Mouse (Mus musculus): ENCODE measurements at regions not wholly inside any gene's neighbourhood (a gene's known extent, or its start where the extent isn't known, plus 50 kb on each side); places are given as distances from the start of the nearest gene placed in this dataset.
"Not testable (repeated sequence)": the region's sequence is repeated elsewhere in the genome, so short reads cannot be mapped to it uniquely, and the experiment has no call there.

GRCm38 (mm10) chr14:54147546-54147945 is 106.4 kb downstream of the Dad1 start:
- no peaks in the 10 kb centered on the region for H3K36me3 ChIP-seq
- H3K4me2 ChIP-seq (replicated peaks): no peak overlapping the region
- H3K4me1 ChIP-seq (replicated peaks): no peaks in the 10 kb centered on the region
- WGBS: 70% methylated on average over 6 of the region's 7 CpGs
- H3K27ac ChIP-seq: no peak overlapping the region
- no peaks in the 10 kb centered on the region for H3K9me3 ChIP-seq
- no peaks in the 10 kb centered on the region for H3K27me3 ChIP-seq (replicated peaks)
- no peak overlapping the region for H3K4me3 ChIP-seq (replicated peaks)
- no peak for ATAC-seq
- H3K9ac ChIP-seq: no peak overlapping the region

- Histone ChIP-seq H3K36me3 (no peaks in the 10 kb centered on the region), H3K4me1 (replicated peaks) (no peaks in the 10 kb centered on the region), H3K27ac (no peak overlapping the region), H3K4me3 (replicated peaks) (no peak overlapping the region), H3K4me2 (replicated peaks) (no peak overlapping the region), H3K27me3 (replicated peaks) (no peaks in the 10 kb centered on the region), H3K9me3 (no peaks in the 10 kb centered on the region), H3K9ac (no peak overlapping the region)
- ATAC-seq: no peak
- 38% methylated on average over 11 of the region's 11 CpGs for WGBS
Measured at GRCm38 (mm10) chr14:54145743-54146741, 107.9 kb downstream of the Dad1 start.

- Histone ChIP-seq H3K36me3 (no peaks in the 10 kb centered on the region), H3K4me2 (replicated peaks) (no peak overlapping the region), H3K9me3 (no peaks in the 10 kb centered on the region), H3K27ac (no peak overlapping the region), H3K9ac (no peak overlapping the region), H3K27me3 (replicated peaks) (no peaks in the 10 kb centered on the region), H3K4me3 (replicated peaks) (no peak overlapping the region), H3K4me1 (replicated peaks) (no peaks in the 10 kb centered on the region)
- WGBS: 61% methylated on average over 1 of the region's 1 CpGs
- no peak for ATAC-seq
Measured at GRCm38 (mm10) chr14:54143828-54144227, 110.1 kb downstream of the Dad1 start.

- no peak overlapping the region for H3K9ac ChIP-seq
- no peaks in the 10 kb centered on the region for H3K27me3 ChIP-seq (replicated peaks)
- ATAC-seq: no peak
- H3K4me1 ChIP-seq (replicated peaks): no peaks in the 10 kb centered on the region
- 84% methylated on average over 3 of the region's 3 CpGs for WGBS
- H3K36me3 ChIP-seq: no peaks in the 10 kb centered on the region
- H3K4me2 ChIP-seq (replicated peaks): no peak overlapping the region
- no peaks in the 10 kb centered on the region for H3K9me3 ChIP-seq
- H3K27ac ChIP-seq: no peak overlapping the region
- no peak overlapping the region for H3K4me3 ChIP-seq (replicated peaks)
Measured at GRCm38 (mm10) chr14:54138288-54138687, 115.6 kb downstream of the Dad1 start.

DNA sequence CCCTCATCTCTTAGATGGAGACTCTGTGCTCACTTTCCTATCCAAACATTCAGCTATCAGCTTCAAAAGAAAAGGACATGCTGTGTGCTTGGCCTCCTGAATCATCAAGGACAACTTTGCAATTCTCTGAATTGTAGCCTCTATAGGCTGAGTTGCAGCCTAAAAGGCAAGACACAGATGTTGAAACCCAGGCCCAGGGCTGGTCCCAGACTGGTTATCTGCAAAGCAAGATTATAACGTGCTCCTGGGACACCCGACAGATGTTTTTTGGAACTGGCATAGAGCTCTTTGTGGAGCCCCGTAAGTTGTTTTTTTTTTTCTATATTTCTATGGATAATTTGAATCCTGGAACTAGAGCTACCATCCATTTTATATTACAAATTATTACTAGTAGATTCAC is 117.4 kb downstream of the Dad1 start:
- Histone ChIP-seq H3K4me3 (replicated peaks) (no peak overlapping the region), H3K27ac (no peak overlapping the region), H3K4me1 (replicated peaks) (no peaks in the 10 kb centered on the region), H3K9ac (no peak overlapping the region), H3K4me2 (replicated peaks) (no peak overlapping the region), H3K9me3 (no peaks in the 10 kb centered on the region), H3K36me3 (no peaks in the 10 kb centered on the region), H3K27me3 (replicated peaks) (no peaks in the 10 kb centered on the region)
- no peak for ATAC-seq
- 82% methylated on average over 3 of the region's 3 CpGs for WGBS

DNA sequence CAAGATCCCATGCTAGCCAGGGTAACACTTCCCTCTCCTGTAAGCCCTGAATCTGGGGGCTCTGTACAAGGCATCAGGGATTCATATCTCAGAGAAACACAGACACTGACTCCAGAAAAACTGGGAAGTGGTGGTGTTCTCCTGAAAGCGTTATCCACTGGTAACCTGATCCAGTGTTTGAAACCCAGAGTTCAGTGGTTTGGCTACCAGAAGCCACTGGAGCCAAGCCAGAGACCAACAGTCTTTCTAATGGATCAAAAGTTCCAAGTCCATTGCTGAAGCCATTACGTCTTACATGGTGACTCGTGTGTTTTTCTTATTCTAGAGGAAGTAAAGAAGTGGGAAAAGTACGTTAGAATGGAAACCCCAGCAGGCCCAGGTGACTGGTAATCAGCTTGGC is 125.6 kb downstream of the Dad1 start:
- Histone ChIP-seq H3K27ac (no peak overlapping the region), H3K36me3 (no peaks in the 10 kb centered on the region), H3K9ac (no peak overlapping the region), H3K4me3 (replicated peaks) (no peak overlapping the region), H3K9me3 (no peaks in the 10 kb centered on the region), H3K27me3 (replicated peaks) (no peaks in the 10 kb centered on the region), H3K4me2 (replicated peaks) (no peak overlapping the region), H3K4me1 (replicated peaks) (no peaks in the 10 kb centered on the region)
- WGBS: 60% methylated on average over 4 of the region's 4 CpGs
- no peak for ATAC-seq

GRCm38 (mm10) chr14:54125510-54125909 is 128.4 kb downstream of the Dad1 start:
- no peak overlapping the region for H3K9ac ChIP-seq
- ATAC-seq: no peak

DNA sequence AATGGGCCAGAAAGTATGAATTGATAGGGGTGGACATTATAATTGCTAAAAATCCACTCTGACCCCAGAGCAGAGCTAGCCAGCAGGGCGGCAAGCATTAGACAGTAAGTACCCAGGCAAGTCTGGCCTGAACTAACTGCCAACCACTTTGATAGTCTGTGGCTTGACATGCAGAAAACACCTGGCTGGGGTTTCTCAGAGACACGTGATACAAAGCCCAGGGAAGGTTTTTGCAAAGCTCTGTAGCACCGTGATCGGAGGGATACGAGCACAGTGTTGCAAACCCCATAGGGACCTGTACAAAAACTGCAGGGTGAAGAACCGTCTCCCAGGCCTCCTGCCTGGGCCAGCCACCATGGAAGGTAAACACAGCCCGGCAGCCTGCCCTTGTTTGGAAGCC is 131.9 kb downstream of the Dad1 start:
- 58% methylated on average over 7 of the region's 7 CpGs for WGBS
- H3K9me3 ChIP-seq: no peaks in the 10 kb centered on the region
- no peak overlapping the region for H3K9ac ChIP-seq
- H3K36me3 ChIP-seq: no peaks in the 10 kb centered on the region
- no peaks in the 10 kb centered on the region for H3K27me3 ChIP-seq (replicated peaks)
- no peak overlapping the region for H3K4me3 ChIP-seq (replicated peaks)
- no peak overlapping the region for H3K4me2 ChIP-seq (replicated peaks)
- no peak overlapping the region for H3K27ac ChIP-seq
- H3K4me1 ChIP-seq (replicated peaks): no peaks in the 10 kb centered on the region
- no peak for ATAC-seq

More at GRCm38 (mm10) chr14:54125510-54125909, 128.4 kb downstream of the Dad1 start:
- Histone ChIP-seq H3K4me3 (replicated peaks) (no peak overlapping the region), H3K27me3 (replicated peaks) (no peaks in the 10 kb centered on the region), H3K27ac (no peak overlapping the region), H3K36me3 (no peaks in the 10 kb centered on the region), H3K4me2 (replicated peaks) (no peak overlapping the region), H3K9me3 (no peaks in the 10 kb centered on the region), H3K4me1 (replicated peaks) (no peaks in the 10 kb centered on the region)

GRCm38 (mm10) chr14:54121340-54121739 is 132.6 kb downstream of the Dad1 start:
- Histone ChIP-seq H3K9me3 (no peaks in the 10 kb centered on the region), H3K4me2 (replicated peaks) (no peak overlapping the region), H3K27me3 (replicated peaks) (no peaks in the 10 kb centered on the region), H3K27ac (no peak overlapping the region), H3K36me3 (no peaks in the 10 kb centered on the region), H3K9ac (no peak overlapping the region), H3K4me1 (replicated peaks) (no peaks in the 10 kb centered on the region), H3K4me3 (replicated peaks) (no peak overlapping the region)
- 77% methylated on average over 4 of the region's 4 CpGs for WGBS
- no peak for ATAC-seq

- no peaks in the 10 kb centered on the region for H3K4me1 ChIP-seq (replicated peaks)
- H3K9ac ChIP-seq: no peak overlapping the region
- ATAC-seq: no peak
- no peaks in the 10 kb centered on the region for H3K36me3 ChIP-seq
- no peaks in the 10 kb centered on the region for H3K27me3 ChIP-seq (replicated peaks)
- no peak overlapping the region for H3K4me3 ChIP-seq (replicated peaks)
- no peaks in the 10 kb centered on the region for H3K9me3 ChIP-seq
- no peak overlapping the region for H3K27ac ChIP-seq
- WGBS: 80% methylated on average over 5 of the region's 5 CpGs
- no peak overlapping the region for H3K4me2 ChIP-seq (replicated peaks)
Measured at GRCm38 (mm10) chr14:54120194-54120593, 133.7 kb downstream of the Dad1 start.

DNA sequence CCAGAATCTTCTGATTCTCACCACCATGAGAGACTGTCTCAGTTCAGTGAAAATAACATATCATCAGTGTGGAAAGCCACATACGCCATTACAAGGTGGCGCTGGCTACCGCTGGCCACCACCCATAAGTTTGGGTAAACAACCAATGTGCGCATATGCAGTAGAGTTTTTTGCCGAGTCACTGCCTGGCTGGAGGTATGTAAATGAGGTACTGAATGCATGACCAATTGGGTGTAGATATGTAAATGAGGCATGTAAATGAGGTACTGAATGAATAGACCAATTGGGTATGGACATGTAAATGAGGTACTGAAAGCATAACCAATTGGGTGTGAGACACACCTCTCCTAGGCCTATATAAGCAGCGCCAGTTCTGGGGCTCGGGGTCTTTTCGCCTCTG is 136.3 kb downstream of the Dad1 start:
- 96% methylated on average over 8 of the region's 8 CpGs for WGBS
- not testable (repeated sequence) for H3K9me3 ChIP-seq; H3K27me3 ChIP-seq (replicated peaks); H3K4me3 ChIP-seq (replicated peaks); H3K4me2 ChIP-seq (replicated peaks); H3K36me3 ChIP-seq; H3K9ac ChIP-seq; ATAC-seq; H3K27ac ChIP-seq; H3K4me1 ChIP-seq (replicated peaks)

- WGBS: 74% methylated on average over 2 of the region's 2 CpGs
- Histone ChIP-seq H3K27me3 (replicated peaks) (no peaks in the 10 kb centered on the region), H3K36me3 (no peaks in the 10 kb centered on the region), H3K4me1 (replicated peaks) (peaks cover 9% of the 10 kb centered on the region), H3K4me2 (replicated peaks) (no peak overlapping the region), H3K27ac (no peak overlapping the region), H3K9me3 (no peaks in the 10 kb centered on the region), H3K9ac (no peak overlapping the region), H3K4me3 (replicated peaks) (no peak overlapping the region)
- ATAC-seq: no peak
Measured at GRCm38 (mm10) chr14:54113216-54113615, 140.7 kb downstream of the Dad1 start.

DNA sequence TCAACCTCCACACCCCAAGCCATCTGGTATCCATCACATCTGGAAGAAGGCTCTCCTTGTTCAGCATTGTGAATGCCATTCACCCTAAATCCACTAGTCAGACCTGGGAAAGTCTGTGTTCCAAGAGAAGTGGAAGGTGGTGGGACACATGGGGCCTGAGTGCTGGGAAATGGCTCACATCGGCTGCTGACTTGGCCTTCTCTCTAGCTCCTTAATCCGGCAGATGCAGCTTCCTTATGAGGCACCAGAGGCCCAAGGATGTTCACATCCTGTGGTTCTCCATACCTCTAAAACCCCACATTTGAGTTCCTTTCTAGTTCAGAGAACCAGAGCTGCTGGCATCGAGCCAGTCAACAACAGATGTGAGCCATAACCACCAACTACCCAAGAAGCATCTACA is 142.9 kb downstream of the Dad1 start:
- Histone ChIP-seq H3K27ac (no peak overlapping the region), H3K36me3 (no peaks in the 10 kb centered on the region), H3K9ac (no peak overlapping the region), H3K4me3 (replicated peaks) (no peak overlapping the region), H3K9me3 (no peaks in the 10 kb centered on the region), H3K4me1 (replicated peaks) (peaks cover 11% of the 10 kb centered on the region), H3K4me2 (replicated peaks) (no peak overlapping the region), H3K27me3 (replicated peaks) (no peaks in the 10 kb centered on the region)
- no peak for ATAC-seq
- 66% methylated on average over 3 of the region's 3 CpGs for WGBS

Measured in intestine, embryonic 15.5 days (tissue).